Mouse (Mus musculus): ENCODE results near the gene Btg1. TPM values are rescaled to one million over a fixed set of nuclear protein-coding genes. Genes with fewer than 3 reads are reported as not detected.

The Btg1 gene
- polyA plus RNA-seq, 1 experiment, result 139 TPM

DNA sequence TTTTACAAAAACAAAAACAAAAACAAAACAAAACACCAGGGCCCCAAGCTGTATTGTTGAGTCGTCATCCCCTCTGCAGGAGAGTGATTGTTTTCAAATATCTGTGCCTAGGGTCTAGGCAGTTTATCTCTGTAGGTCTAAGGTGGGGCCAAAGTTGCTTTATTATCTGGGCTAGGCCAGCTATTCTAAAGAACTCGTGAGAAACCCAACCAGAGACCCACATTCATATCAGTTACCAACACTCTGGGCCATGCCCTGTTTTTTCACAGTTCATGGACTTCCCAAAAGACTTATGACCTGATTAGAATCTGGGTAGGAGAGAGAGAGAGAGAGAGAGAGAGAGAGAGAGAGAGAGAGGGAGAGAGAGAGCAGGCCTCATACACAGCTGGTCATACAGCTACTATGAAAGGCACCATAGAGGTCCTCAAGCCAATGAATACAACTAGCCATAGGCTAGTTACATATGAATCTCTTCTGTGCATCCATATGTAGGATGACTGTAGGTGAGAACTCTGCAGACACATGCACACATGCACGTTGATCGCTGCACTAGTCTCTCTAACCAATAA, 9.1 kb upstream of the Btg1 start:
- Histone ChIP-seq H3K4me3 (ENCODE audit: extremely low read depth, insufficient read depth, insufficient read length) (no peak overlapping the region), H3K27me3 (ENCODE audit: control insufficient read depth, insufficient read depth, low read length) (no peaks in the 10 kb centered on the region), H3K4me1 (ENCODE audit: control insufficient read depth, insufficient read depth, insufficient read length) (peaks cover 10% of the 10 kb centered on the region; the same call in 1 of the 2 replicates), H3K27ac (ENCODE audit: insufficient read depth, low read length) (no peak overlapping the region), H3K36me3 (ENCODE audit: control insufficient read depth, insufficient read depth, low read length) (no peaks in the 10 kb centered on the region)
- no peak for TF ChIP-seq CTCF (IDR thresholded peaks at IDR 0.05; ENCODE audit: extremely low read depth, insufficient read depth, insufficient read length, insufficient replicate concordance)
- no peak for TF ChIP-seq POLR2A (IDR thresholded peaks at IDR 0.05; ENCODE audit: low read depth, low read length)
- 88% methylated on average over 4 of the region's 4 CpGs for WGBS
- no peak for DNase-seq (ENCODE audit: low read depth in 1 of 2, low spot score in 2 of 2)

DNA sequence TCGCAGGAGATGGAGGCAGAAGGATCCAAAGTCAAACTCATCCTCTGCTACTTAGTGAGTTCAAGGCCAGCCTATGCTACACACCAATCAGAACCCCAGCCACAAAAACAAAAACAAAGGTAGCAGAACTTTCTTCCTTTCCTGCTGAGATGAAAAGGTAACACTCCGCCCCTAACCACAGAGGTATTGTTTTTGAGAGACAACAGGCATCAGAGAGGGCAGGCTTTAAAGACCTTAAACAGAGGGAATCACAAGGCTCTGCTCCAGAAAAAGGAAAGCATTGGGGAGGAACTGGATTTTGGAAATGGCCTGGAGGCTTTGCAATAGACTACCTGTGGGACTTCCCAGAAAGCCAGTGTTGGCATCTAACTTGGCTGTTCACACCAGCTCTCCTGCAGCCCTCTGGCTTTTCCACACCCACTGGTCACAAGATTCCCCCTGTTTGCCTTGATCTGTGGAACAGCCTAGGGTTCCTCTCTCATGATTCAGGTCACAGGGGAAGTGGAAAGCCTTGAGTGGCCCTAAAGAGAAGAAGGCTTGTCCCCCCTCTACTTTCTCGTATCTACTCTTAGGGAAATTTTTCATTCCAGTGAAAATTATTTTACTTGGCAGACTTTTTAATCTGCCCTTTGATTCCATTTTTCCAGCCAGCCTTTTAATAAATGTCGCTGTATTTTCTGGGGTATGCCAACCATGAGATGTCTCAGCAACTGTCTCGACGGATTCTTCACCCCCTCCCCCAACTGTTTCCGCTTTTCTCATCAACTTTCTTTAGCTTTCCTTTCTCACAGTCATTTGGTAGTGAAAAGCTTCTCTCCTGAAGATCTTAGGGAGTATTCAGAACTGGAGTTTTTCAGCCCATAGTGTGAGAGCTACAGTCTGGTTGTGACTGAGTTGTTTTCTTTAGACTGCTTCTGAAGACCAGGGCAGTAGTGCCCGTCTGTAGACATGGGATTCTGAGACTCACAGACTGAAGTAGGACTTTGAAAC, 7.2 kb upstream of the Btg1 start:
- H3K27ac ChIP-seq (ENCODE audit: insufficient read depth, low read length), result peak overlapping the region; percentile 75
- 80% methylated on average over 8 of the region's 8 CpGs for WGBS

DNA sequence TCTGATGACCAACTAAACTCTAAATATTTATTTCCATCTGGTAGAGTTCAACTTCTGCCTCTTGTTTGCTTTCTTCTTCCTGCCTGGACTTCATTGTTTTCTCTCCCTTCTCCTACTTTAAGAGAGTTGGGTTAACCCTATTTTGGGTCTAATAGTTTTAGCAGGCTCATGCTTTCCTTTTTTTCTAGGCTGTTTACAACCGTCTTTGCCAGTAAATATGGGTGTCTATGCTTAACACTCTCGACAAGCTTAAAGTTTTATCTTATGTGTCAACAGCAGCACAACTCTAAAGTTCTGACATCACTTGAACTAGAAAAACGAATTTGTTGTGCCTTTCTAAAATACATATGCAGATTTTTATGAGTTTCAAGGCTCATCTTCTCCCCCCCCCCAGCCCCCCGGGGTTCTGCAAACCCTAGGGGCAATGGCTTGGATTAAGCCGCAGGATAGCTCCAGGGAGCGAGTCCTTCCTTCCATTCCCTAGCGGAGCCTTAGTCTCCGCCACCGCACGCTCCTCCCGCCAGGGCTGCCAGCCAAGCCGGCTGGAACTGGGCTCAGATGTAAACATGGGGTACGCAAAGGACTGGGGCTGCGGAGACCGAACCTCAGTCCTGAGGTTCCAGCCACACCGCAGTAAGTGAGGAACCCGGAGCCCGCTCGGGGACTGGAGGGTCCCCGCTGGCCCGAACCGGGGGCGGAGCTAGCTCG, 651 bp upstream of the Btg1 start:
- WGBS, result 2% methylated on average over 24 of the region's 24 CpGs
- Histone ChIP-seq H3K36me3 (ENCODE audit: control insufficient read depth, insufficient read depth, low read length) (peaks cover 20% of the 10 kb centered on the region), H3K27me3 (ENCODE audit: control insufficient read depth, insufficient read depth, low read length) (no peaks in the 10 kb centered on the region), H3K4me3 (ENCODE audit: extremely low read depth, insufficient read depth, insufficient read length) (peak overlapping the region; percentile 88), H3K4me1 (ENCODE audit: control insufficient read depth, insufficient read depth, insufficient read length) (no peaks in the 10 kb centered on the region), H3K27ac (ENCODE audit: insufficient read depth, low read length) (peak overlapping the region; percentile 99)
- no peak for DNase-seq (ENCODE audit: low read depth in 1 of 2, low spot score in 2 of 2)
- TF ChIP-seq POLR2A (IDR thresholded peaks at IDR 0.05; ENCODE audit: low read depth, low read length), result peak; percentile 89
- no peak for TF ChIP-seq CTCF (IDR thresholded peaks at IDR 0.05; ENCODE audit: extremely low read depth, insufficient read depth, insufficient read length, insufficient replicate concordance)

More for the DNA sequence above, 7.2 kb upstream of the Btg1 start:
- TF ChIP-seq CTCF (IDR thresholded peaks at IDR 0.05; ENCODE audit: extremely low read depth, insufficient read depth, insufficient read length, insufficient replicate concordance) (no peak), POLR2A (IDR thresholded peaks at IDR 0.05; ENCODE audit: low read depth, low read length) (no peak)
- Histone ChIP-seq H3K4me1 (ENCODE audit: control insufficient read depth, insufficient read depth, insufficient read length) (peaks cover 10% of the 10 kb centered on the region; the same call in 1 of the 2 replicates), H3K36me3 (ENCODE audit: control insufficient read depth, insufficient read depth, low read length) (no peaks in the 10 kb centered on the region), H3K27me3 (ENCODE audit: control insufficient read depth, insufficient read depth, low read length) (no peaks in the 10 kb centered on the region), H3K4me3 (ENCODE audit: extremely low read depth, insufficient read depth, insufficient read length) (no peak overlapping the region)
- no peak for DNase-seq (ENCODE audit: low read depth in 1 of 2, low spot score in 2 of 2)

DNA sequence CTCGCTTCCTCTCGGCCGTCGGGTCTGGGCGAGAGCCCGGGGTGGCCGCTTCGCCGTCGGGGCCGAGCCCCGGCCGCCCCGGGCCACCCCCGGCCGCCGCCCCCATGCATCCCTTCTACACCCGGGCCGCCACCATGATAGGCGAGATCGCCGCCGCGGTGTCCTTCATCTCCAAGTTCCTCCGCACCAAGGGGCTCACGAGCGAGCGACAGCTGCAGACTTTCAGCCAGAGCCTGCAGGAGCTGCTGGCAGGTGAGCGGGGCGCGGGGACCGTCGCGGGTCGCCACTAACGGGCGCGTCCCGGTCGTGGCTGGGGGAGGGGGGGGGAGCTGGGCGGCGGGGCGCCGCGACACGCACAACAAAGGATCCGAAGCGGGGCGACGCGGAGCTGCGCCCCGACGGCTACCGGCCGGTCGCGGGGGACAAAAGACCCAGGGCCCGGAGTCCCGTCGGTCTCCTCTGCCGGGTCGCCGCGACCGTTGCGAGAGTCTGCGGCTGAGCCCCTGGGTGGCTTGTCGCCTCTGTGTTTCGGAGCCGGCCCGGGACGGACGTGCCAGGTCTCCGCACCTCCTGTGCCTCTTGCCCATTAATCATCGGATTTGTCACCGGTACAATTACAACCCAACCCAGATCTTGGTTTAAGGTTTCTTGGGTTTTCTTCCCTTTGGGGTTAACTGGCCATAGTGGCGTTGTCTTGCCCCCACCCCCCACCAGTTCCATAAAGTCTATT, 580 bp downstream of the Btg1 start:
- peak in 1 of 2 experiments; percentile 50 for DNase-seq (ENCODE audit: low read depth in 1 of 2, low spot score in 2 of 2)
- peaks cover 30% of the 10 kb centered on the region for H3K36me3 ChIP-seq (ENCODE audit: control insufficient read depth, insufficient read depth, low read length)
- no peaks in the 10 kb centered on the region for H3K27me3 ChIP-seq (ENCODE audit: control insufficient read depth, insufficient read depth, low read length)
- under 1% methylated on average over 75 of the region's 78 CpGs for WGBS
- TF ChIP-seq CTCF (IDR thresholded peaks at IDR 0.05; ENCODE audit: extremely low read depth, insufficient read depth, insufficient read length, insufficient replicate concordance) (no peak), POLR2A (IDR thresholded peaks at IDR 0.05; ENCODE audit: low read depth, low read length) (no peak)
- peak overlapping the region; percentile 96 for H3K4me3 ChIP-seq (ENCODE audit: extremely low read depth, insufficient read depth, insufficient read length)
- H3K4me1 ChIP-seq (ENCODE audit: control insufficient read depth, insufficient read depth, insufficient read length), result no peaks in the 10 kb centered on the region
- H3K27ac ChIP-seq (ENCODE audit: insufficient read depth, low read length), result peak overlapping the region; percentile 98

DNA sequence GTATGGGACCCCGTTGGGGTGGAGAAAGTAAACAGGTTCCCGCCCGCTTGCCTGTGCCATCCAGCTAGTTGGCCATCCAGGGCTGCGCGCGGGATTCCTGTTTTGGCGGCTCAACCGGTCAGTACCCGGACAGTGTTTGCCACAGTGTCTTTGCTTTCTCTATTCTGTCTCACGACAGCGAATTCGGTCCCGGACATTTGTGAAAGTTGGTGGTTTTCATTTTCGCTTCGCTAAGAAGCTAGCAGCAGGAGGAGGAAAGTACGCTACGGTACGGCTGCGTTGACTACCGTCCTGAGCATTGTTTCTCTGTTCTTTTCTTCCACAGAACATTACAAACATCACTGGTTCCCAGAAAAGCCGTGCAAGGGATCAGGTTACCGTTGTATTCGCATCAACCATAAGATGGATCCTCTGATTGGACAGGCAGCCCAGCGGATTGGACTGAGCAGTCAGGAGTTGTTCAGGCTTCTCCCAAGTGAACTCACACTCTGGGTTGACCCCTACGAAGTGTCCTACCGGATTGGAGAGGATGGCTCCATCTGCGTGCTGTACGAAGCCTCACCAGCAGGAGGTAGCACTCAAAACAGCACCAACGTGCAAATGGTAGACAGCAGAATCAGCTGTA, 1.3 kb downstream of the Btg1 start:
- peak overlapping the region; percentile 98 for H3K27ac ChIP-seq (ENCODE audit: insufficient read depth, low read length)
- peak overlapping the region; percentile 96 for H3K4me3 ChIP-seq (ENCODE audit: extremely low read depth, insufficient read depth, insufficient read length)
- peaks cover 33% of the 10 kb centered on the region for H3K36me3 ChIP-seq (ENCODE audit: control insufficient read depth, insufficient read depth, low read length)
- WGBS, result 1% methylated on average over 29 of the region's 29 CpGs
- TF ChIP-seq POLR2A (IDR thresholded peaks at IDR 0.05; ENCODE audit: low read depth, low read length) (no peak), CTCF (IDR thresholded peaks at IDR 0.05; ENCODE audit: extremely low read depth, insufficient read depth, insufficient read length, insufficient replicate concordance) (no peak)
- no peaks in the 10 kb centered on the region for H3K27me3 ChIP-seq (ENCODE audit: control insufficient read depth, insufficient read depth, low read length)
- DNase-seq (ENCODE audit: low read depth in 1 of 2, low spot score in 2 of 2), result peak in 1 of 2 experiments; percentile 80
- H3K4me1 ChIP-seq (ENCODE audit: control insufficient read depth, insufficient read depth, insufficient read length), result no peaks in the 10 kb centered on the region
